Mouse (Mus musculus): ENCODE data around the gene Ppp3ca. TPM values are rescaled to one million over a fixed set of nuclear protein-coding genes. Genes with fewer than 3 reads are reported as not detected.

The Ppp3ca gene
- polyA plus RNA-seq, 1 experiment from 2014 or later, result 85.6 TPM

DNA sequence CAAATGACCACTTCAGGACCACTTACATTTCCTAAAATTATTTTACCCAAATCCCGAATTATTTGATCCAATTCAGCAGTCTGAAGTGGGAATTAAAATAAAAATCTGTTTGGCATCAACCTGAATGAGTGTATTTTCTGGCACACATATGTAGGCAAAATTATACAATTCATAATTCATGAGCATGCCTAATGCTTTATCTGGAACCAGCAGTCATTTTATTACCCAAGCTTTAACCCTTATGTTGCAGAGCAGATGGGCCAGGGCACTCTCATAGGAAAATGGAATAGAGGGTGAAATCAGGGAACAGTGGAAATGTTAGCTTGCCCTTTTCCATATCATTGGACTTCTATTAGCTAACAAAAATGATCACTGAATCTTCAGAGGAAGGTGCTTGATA, 307.9 kb downstream of the Ppp3ca start:
- no peak for ATAC-seq (ENCODE audit: insufficient number of reproducible peaks, low FRiP score)
- no peaks in the 10 kb centered on the region for H3K36me3 ChIP-seq
- H3K4me1 ChIP-seq (replicated peaks), result no peaks in the 10 kb centered on the region
- 70% methylated on average over 1 of the region's 1 CpGs for WGBS
- H3K4me3 ChIP-seq, result no peak overlapping the region
- no peak overlapping the region for H3K9ac ChIP-seq
- H3K9me3 ChIP-seq (replicated peaks), result no peaks in the 10 kb centered on the region
- H3K27me3 ChIP-seq (replicated peaks), result no peaks in the 10 kb centered on the region
- H3K27ac ChIP-seq (ENCODE audit: poor library complexity, severe bottlenecking), result no peak overlapping the region
- H3K4me2 ChIP-seq, result no peak overlapping the region

DNA sequence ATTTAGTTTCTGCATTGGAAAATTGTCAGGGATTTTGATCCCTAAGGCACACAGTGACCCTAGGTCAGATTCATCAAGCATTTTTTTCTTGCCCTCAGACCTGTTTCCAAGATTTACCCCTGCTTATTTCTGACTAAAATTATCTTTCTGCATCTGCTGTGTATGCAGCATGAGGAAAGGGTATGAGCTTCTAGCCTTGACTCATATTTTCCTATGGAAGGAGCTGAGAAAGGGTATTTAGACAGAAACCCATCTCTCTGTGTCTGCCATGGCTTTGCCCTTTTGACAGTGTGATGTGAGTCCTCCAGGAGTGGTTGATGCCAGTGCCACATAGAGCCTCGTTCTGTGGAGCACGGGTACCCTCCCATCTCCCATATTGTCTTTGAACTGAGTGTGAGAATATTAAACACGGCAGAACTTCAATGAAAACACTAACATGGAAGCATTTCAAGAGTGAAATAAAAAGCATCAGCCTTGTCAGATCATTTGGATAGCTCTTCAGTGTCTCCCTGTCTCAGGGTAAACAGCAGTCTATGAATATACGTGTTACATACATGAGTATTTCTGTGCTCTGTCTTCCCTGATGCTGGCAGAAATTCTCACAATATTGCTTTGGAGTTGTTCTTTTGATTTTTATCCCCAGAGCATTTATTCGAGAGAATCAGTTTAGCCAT, 311.1 kb downstream of the Ppp3ca start:
- Histone ChIP-seq H3K9me3 (replicated peaks) (no peaks in the 10 kb centered on the region), H3K4me3 (no peak overlapping the region), H3K27me3 (replicated peaks) (no peaks in the 10 kb centered on the region), H3K4me1 (replicated peaks) (no peaks in the 10 kb centered on the region), H3K9ac (no peak overlapping the region), H3K4me2 (no peak overlapping the region), H3K27ac (ENCODE audit: poor library complexity, severe bottlenecking) (no peak overlapping the region), H3K36me3 (no peaks in the 10 kb centered on the region)
- no peak for ATAC-seq (ENCODE audit: insufficient number of reproducible peaks, low FRiP score)
- WGBS, result 78% methylated on average over 5 of the region's 5 CpGs

DNA sequence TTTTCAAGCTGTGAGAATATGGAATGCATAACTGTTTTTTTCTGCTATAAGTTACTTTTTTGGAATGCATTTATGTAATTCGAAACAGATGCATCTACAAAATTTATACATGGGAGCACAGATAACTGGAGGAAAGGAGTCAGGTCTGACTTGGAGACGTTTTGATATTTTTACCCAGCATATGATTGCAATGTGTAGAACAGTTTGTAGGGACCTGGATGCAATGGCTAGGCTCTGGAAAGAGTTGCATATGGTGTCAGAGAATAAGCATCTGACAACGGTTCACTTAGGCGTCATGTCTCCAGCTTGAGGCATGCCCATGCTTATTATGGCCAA, 311.6 kb downstream of the Ppp3ca start:
- Histone ChIP-seq H3K9me3 (replicated peaks) (no peaks in the 10 kb centered on the region), H3K4me1 (replicated peaks) (no peaks in the 10 kb centered on the region), H3K27me3 (replicated peaks) (no peaks in the 10 kb centered on the region), H3K4me2 (no peak overlapping the region), H3K4me3 (no peak overlapping the region), H3K9ac (no peak overlapping the region), H3K36me3 (no peaks in the 10 kb centered on the region), H3K27ac (ENCODE audit: poor library complexity, severe bottlenecking) (no peak overlapping the region)
- no peak for ATAC-seq (ENCODE audit: insufficient number of reproducible peaks, low FRiP score)
- WGBS, result 79% methylated on average over 4 of the region's 4 CpGs

DNA sequence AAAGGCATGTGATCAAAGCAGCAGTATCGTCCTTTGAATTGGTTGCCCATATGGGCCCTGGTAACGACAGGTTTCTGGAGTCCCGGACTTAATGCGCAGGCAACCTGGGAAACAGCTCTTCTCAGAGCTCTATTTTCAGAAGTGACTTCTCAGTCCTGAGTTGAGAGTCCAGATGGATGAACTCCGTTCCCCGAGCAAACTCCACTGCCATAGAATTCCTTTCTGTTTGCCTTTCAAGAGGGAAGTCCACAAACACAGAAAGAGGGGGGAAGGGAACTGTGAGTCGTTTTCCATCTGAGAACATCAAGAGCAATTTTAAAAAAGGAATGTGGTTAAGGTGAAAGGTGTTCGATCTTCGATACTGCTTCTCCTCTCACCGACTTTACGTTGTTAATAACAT, 312.1 kb downstream of the Ppp3ca start:
- Histone ChIP-seq H3K9me3 (replicated peaks) (no peaks in the 10 kb centered on the region), H3K9ac (no peak overlapping the region), H3K4me1 (replicated peaks) (no peaks in the 10 kb centered on the region), H3K27me3 (replicated peaks) (no peaks in the 10 kb centered on the region), H3K4me3 (no peak overlapping the region), H3K4me2 (no peak overlapping the region), H3K36me3 (no peaks in the 10 kb centered on the region), H3K27ac (ENCODE audit: poor library complexity, severe bottlenecking) (no peak overlapping the region)
- 82% methylated on average over 11 of the region's 11 CpGs for WGBS
- ATAC-seq (ENCODE audit: insufficient number of reproducible peaks, low FRiP score), result no peak

DNA sequence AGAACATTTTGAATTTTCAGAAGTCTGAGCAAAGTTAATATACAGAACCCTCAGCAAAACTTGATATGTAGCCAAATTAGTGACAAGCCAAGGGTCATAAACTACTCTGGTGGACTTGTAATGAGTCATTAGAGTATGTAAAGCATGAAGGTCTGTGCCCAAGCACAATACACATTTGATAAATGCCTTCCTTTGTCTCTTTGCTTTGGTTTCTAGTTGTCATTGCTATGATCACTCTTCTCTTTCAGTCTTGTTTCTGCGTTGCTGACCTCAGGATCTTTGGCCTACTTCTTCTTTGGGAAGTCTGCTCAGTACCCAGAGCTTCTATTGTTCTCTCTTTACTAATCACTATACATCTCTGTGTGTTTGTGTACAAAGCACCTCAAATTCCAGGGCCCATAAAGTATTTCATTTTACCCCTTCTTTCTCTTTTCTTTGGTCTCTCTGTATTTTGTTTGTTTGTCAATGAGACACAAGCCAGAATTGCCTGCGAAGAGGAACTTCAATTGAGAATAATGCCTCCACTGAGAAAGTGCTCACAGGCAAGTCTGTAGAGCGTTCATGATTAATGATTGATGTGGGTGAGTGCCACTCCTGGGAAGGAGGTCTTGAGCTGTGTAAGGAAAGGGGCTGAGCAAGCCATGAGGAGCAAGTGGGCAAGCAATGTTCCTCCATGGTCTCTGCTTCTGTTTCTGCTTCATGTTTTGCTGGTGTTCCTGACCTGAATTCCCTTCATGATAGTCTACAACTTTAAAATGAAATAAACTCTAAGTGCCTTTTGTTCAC, 316.4 kb downstream of the Ppp3ca start:
- Histone ChIP-seq H3K36me3 (no peaks in the 10 kb centered on the region), H3K4me3 (no peak overlapping the region), H3K9me3 (replicated peaks) (no peaks in the 10 kb centered on the region), H3K4me2 (no peak overlapping the region), H3K27me3 (replicated peaks) (no peaks in the 10 kb centered on the region), H3K27ac (ENCODE audit: poor library complexity, severe bottlenecking) (no peak overlapping the region), H3K4me1 (replicated peaks) (no peaks in the 10 kb centered on the region), H3K9ac (no peak overlapping the region)
- ATAC-seq (ENCODE audit: insufficient number of reproducible peaks, low FRiP score), result no peak
- WGBS, result 69% methylated on average over 3 of the region's 3 CpGs

Small RNA genes lying within 50 kb of the gene (microRNA-seq; reads per million reads assigned to microRNA genes)
- not detected for gene Gm44327
